Mouse (Mus musculus) midbrain, embryonic 10.5 days (tissue): ENCODE measurements around the gene Pold3. TPM values are rescaled to one million over a fixed set of nuclear protein-coding genes. Genes with fewer than 3 reads are reported as not detected.
"Not testable (repeated sequence)": the region's sequence is repeated elsewhere in the genome, so short reads cannot be mapped to it uniquely, and the experiment has no call there.

Experiments
- DNase-seq: peaks from one replicate; pipeline ENCODE4 v3.0.0-alpha.2; 2017; ENCODE audit warnings: low spot score
- H3K27ac ChIP-seq: fragments of 300-500 bp; sonication (generic); replicated peaks from 2 replicates; pipeline ENCODE4 v1.5.1; 2016; ENCODE audit warnings: mild to moderate bottlenecking
- H3K27me3 ChIP-seq: fragments of 300-500 bp; sonication (generic); 2 replicates; pipeline ENCODE4 v1.6.1; 2016; ENCODE audit warnings: low read depth, mild to moderate bottlenecking; ENCODE audit not compliant: poor library complexity, severe bottlenecking
- H3K36me3 ChIP-seq: fragments of 300-500 bp; sonication (generic); 2 replicates; pipeline ENCODE4 v1.6.1; 2016; ENCODE audit warnings: mild to moderate bottlenecking, moderate library complexity
- H3K4me1 ChIP-seq: fragments of 300-500 bp; sonication (generic); 2 replicates; pipeline ENCODE4 v1.6.1; 2016
- H3K4me3 ChIP-seq: fragments of 300-500 bp; sonication (generic); 2 replicates; pipeline ENCODE4 v1.5.1; 2016; ENCODE audit warnings: mild to moderate bottlenecking, moderate library complexity
- H3K9me3 ChIP-seq: fragments of 300-500 bp; sonication (generic); replicated peaks from 2 replicates; pipeline ENCODE4 v1.6.1; 2016; ENCODE audit warnings: mild to moderate bottlenecking
- WGBS: fragments of 180-500 bp; shearing (Covaris S2); methylation state at CpG from one replicate; pipeline ENCODE4 v1.1.7; 2016; 5-methylcytosine and 5-hydroxymethylcytosine counted together
- polyA plus RNA-seq: library from polyadenylated mRNA; unstranded; fragments of >200 nt; fragmentation: Nextera tagmentation; extraction: Ambion mirVana; gene quantifications from 2 replicates; pipeline ENCODE4 v1.2.1, GENCODE M21; 2016

Pold3 gene
- polyA plus RNA-seq, 1 experiment from 2014 or later, result 114 TPM

DNA sequence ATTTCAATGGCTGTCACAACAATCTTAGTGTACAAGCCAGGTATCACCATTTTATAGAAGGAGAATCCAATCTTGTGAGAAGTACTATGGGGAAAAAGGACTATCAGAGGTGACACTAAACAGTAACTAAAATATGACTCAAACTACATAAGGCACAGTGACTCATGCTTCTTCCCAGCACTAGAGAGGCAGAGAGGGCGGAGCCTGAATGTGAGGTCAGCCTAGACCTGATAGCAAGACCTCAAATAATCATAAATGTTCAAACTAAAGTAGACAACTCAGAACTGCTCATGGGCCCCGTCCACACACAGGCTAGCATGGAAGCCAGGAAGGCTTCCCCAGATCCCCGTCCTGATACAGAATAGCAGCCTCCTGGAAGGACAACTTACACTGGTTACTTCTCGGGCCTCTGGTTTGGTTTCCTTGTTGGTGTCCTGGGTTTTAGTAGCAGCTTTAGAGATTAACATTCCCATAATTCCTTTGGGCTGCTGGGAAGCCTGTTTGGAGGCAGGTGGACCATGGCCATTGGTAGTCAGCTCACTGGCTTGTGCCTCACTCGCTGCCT lies 21.3 kb downstream of the Pold3 start:
- peaks cover 100% of the 10 kb centered on the region for H3K36me3 ChIP-seq
- no peaks in the 10 kb centered on the region for H3K4me1 ChIP-seq
- 89% methylated on average over 5 of the region's 5 CpGs for WGBS

DNA sequence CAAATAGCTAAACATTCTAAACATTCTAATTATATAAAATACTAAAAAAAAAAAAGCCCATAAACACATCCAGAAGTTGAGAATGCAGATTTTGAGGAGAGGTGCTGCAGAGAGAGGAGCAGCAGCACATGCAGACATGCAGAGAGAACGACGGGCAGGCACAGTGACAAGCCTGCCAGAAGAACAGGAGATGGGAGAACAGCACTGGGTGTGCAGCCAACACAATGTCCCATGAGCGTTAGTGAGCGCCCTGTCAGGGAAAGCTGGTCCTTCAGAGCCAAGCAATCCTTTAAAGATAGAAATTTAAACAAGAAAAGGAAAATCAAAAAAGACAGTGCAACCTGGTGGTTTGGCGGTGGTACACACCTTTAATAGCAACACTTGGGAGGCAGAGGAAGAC lies 34.5 kb downstream of the Pold3 start:
- WGBS, result 92% methylated on average over 5 of the region's 5 CpGs
- no peak overlapping the region for H3K27ac ChIP-seq
- DNase-seq, result no peak
- peaks cover 98% of the 10 kb centered on the region for H3K36me3 ChIP-seq
- no peak overlapping the region for H3K4me3 ChIP-seq
- H3K27me3 ChIP-seq, result no peaks in the 10 kb centered on the region
- peaks cover 10% of the 10 kb centered on the region; the same call in 1 of the 2 replicates for H3K9me3 ChIP-seq
- peaks cover 14% of the 10 kb centered on the region for H3K4me1 ChIP-seq

More for the DNA sequence above, 21.3 kb downstream of the Pold3 start:
- Histone ChIP-seq H3K27ac (no peak overlapping the region), H3K27me3 (no peaks in the 10 kb centered on the region), H3K4me3 (no peak overlapping the region), H3K9me3 (no peaks in the 10 kb centered on the region)
- no peak for DNase-seq

DNA sequence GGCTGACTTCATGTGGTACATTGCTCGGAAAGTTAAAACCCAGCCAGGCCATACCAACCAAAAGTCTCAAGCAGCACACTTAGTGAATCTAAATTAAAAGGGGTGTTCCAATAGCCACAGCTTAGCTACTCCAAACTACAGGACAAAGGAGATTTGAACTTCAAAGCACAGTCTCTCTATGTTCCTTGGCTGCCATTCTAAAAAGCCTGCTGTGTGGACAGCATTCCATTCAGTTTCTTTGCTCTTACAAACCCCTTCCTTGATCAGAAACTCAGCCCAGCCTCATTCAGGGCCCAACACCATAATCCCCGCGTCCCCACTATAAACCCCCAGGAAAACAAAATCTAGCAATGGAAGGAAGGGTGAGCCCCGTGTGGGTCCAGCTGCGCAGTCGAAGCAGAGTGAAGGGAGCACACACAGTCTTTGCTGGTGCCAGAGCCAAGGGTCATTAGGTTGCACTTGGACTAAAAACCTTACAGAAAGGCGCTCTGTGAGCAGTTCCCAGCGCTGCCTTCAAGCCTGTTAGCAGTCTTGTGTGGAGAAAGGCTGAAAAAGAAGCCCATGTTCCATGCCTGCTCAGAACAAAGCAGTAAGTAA lies 35.1 kb downstream of the Pold3 start:
- 51% methylated on average over 8 of the region's 8 CpGs for WGBS
- Histone ChIP-seq H3K27ac (0 out of 2 replicates have a peak overlapping the region, but pooled peaks have one; percentile 19), H3K27me3 (no peaks in the 10 kb centered on the region), H3K4me3 (no peak overlapping the region), H3K36me3 (peaks cover 98% of the 10 kb centered on the region), H3K9me3 (peaks cover 10% of the 10 kb centered on the region; the same call in 1 of the 2 replicates), H3K4me1 (peaks cover 14% of the 10 kb centered on the region)
- DNase-seq, result peak; percentile 38

DNA sequence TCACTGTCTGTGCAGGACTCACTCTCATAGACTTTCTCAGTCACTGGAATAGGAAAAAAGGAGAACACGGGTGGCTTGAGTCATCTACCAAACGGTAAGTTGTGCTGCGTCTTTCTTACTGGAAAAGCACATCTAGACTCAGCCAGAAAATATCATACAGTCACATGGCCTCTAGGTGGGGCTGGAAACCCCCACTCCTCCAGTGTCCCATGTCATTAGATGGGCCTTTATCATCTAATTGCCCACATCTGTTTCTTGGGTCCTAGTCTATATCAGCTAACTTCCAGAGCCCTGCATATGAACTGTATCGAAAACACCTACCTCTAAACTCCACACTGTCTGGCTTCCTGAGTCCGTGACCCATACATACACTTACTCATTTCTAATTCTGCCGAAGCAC lies 37.6 kb downstream of the Pold3 start:
- DNase-seq, result no peak
- H3K36me3 ChIP-seq, result peaks cover 90% of the 10 kb centered on the region
- H3K9me3 ChIP-seq, result peaks cover under 1% of the 10 kb centered on the region; the same call in 1 of the 2 replicates
- peaks cover 22% of the 10 kb centered on the region for H3K4me1 ChIP-seq
- no peak overlapping the region for H3K4me3 ChIP-seq
- H3K27ac ChIP-seq, result no peak overlapping the region
- H3K27me3 ChIP-seq, result no peaks in the 10 kb centered on the region
- 92% methylated on average over 6 of the region's 6 CpGs for WGBS

DNA sequence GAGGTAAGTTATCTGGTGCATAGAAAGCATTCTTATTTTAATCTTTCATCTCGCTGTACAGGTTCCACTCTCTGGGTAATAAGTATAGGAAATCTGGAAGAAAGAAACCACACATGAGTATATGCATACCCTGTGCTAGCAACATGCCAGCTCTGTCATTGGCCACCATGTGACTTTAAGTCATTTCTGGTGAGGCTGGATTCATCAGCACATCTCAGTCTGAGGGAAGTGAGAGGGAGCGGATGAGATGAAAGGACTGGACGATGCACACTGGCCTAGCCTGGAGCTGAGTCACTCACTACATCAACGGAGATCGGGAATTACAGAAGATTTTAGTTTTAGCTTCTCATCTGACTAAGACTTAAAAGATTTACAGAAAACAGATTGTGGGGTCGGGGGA lies 38.5 kb downstream of the Pold3 start:
- no peak for DNase-seq
- 95% methylated on average over 6 of the region's 6 CpGs for WGBS

DNA sequence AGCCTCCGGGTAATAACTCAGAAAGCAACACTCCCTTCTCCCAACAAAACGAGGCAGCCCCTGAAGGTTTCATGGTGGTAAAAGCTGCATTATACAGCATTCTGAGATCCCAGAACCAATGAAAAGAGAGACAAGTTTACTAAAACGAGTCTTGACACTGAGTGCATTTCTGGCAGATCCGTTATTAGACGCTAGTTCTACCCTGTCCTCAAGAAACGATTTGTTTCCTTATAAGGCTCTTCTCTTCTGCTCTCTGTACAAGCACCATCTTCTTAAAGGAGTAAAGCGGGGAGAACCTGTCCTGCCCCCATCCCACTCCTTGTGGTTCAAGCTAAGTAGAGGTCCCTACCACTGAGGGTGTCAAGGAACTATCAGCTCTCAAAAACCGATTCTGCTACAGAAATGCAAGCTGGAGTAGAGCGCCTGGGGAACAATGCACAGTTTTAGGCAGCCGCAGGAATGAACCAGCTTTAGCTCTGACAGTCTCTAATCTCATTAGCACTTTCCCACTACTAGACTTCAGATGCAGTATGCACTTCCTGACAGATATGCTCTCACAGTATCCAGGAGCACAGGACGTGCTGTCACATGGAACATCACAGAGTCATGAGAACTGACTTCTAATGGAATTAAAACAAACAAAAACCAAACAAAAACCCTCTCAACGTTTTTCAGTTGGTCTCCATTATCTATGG lies 41.1 kb downstream of the Pold3 start:
- H3K36me3 ChIP-seq, result peaks cover 82% of the 10 kb centered on the region
- 77% methylated on average over 12 of the region's 12 CpGs for WGBS

More for the DNA sequence above, 38.5 kb downstream of the Pold3 start:
- Histone ChIP-seq H3K9me3 (no peaks in the 10 kb centered on the region), H3K4me1 (peaks cover 22% of the 10 kb centered on the region), H3K27me3 (no peaks in the 10 kb centered on the region), H3K4me3 (no peak overlapping the region), H3K27ac (no peak overlapping the region), H3K36me3 (peaks cover 90% of the 10 kb centered on the region)

DNA sequence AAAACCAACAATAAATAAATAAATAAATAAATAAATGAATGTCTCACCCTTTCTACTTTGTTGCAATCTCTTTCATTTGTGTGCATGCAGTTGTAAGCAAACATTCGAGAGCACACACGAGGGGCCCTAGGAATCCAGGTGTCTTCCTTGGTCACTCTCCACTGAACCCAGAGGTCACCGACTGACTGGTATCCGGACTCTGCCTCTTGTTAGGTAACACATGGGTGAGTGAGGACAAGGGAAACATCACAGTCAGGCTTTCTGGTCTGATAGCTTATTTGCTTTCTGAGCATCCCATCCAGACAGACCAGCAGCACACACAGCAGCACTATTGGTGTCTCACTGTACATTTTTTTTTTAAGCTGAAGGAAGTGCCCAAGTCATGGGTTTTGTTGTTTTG lies 44.3 kb downstream of the Pold3 start:
- 81% methylated on average over 4 of the region's 4 CpGs for WGBS
- H3K4me1 ChIP-seq, result peaks cover 8% of the 10 kb centered on the region
- no peaks in the 10 kb centered on the region; the same call in 1 of the 2 replicates for H3K9me3 ChIP-seq
- no peaks in the 10 kb centered on the region for H3K27me3 ChIP-seq
- DNase-seq, result no peak
- no peak overlapping the region for H3K4me3 ChIP-seq
- no peak overlapping the region for H3K27ac ChIP-seq
- H3K36me3 ChIP-seq, result peaks cover 50% of the 10 kb centered on the region

More for the DNA sequence above, 41.1 kb downstream of the Pold3 start:
- Histone ChIP-seq H3K4me3 (no peak overlapping the region), H3K4me1 (peaks cover 8% of the 10 kb centered on the region), H3K9me3 (no peaks in the 10 kb centered on the region), H3K27me3 (no peaks in the 10 kb centered on the region), H3K27ac (peak overlapping the region; percentile 42)
- no peak for DNase-seq

DNA sequence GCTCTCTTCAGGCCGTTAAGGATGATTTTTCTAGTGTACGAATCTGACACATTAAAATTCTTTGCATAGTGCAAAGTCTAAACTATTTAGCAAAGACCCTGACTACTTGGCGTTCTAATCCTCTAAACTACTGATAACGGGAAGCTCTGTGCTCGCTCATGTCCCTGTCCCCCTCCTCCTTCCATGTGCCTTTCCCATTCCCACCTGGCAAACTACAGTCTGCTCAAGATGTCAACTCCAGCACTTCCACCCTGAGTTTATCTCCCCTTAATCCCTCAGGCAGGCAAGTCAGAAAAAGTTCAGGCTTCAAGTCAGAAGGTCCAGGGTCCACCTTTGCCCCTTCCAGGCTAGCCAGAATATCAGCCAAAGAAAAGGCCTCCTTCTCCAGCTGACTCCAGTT lies 45.1 kb downstream of the Pold3 start:
- no peak for DNase-seq

DNA sequence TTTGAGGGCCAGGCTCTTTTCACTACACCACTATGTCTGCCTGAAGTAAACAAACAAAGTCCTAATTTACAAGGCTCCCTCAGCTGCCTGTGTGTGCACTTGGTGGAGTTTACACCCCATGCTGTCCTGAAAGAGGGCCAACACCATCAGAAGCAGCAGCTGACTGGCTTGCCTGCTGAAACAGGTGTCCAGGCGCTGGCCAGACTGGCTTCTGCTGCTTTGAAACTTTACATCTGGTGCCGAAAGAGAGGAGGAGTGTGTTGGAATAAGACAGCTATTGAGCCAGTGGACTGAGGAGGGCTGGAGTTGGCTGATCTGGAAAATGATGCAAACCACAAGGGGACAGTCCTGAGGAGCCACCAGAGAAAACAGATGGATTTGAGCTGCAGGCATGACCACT lies 47.4 kb downstream of the Pold3 start:
- no peaks in the 10 kb centered on the region; the same call in 1 of the 2 replicates for H3K9me3 ChIP-seq
- no peaks in the 10 kb centered on the region for H3K27me3 ChIP-seq
- no peak overlapping the region for H3K4me3 ChIP-seq
- no peak overlapping the region for H3K27ac ChIP-seq
- no peaks in the 10 kb centered on the region for H3K4me1 ChIP-seq
- 88% methylated on average over 2 of the region's 2 CpGs for WGBS
- peaks cover 27% of the 10 kb centered on the region for H3K36me3 ChIP-seq
- no peak for DNase-seq

More for the DNA sequence above, 45.1 kb downstream of the Pold3 start:
- peaks cover 42% of the 10 kb centered on the region for H3K36me3 ChIP-seq
- H3K27me3 ChIP-seq, result no peaks in the 10 kb centered on the region
- WGBS, result 90% methylated on average over 5 of the region's 5 CpGs
- peaks cover 8% of the 10 kb centered on the region for H3K4me1 ChIP-seq
- no peaks in the 10 kb centered on the region; the same call in 1 of the 2 replicates for H3K9me3 ChIP-seq
- H3K27ac ChIP-seq, result no peak overlapping the region
- H3K4me3 ChIP-seq, result no peak overlapping the region

DNA sequence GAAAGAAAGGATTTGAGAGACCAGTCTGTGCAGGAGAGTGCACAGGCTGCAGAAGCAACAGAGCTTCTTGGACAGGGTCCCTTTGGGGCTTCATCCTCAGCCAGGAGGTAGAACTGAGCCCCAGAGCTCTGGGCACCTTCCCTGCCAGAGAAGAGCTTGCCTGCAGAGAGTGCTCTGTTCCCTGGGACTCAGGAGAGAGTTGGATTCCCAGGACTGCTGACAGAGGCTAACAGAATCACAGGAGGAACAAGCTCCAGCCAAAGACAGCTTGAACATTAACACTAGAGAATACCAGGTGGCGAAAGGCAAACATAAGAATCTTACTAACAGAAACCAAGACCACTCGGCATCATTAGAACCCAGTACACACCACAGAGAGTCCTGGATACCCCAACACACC lies 68.4 kb downstream of the Pold3 start:
- DNase-seq, H3K9me3 ChIP-seq, H3K36me3 ChIP-seq, H3K27ac ChIP-seq, H3K27me3 ChIP-seq, H3K4me1 ChIP-seq, H3K4me3 ChIP-seq: not testable (repeated sequence)
- 95% methylated on average over 2 of the region's 2 CpGs for WGBS

DNA sequence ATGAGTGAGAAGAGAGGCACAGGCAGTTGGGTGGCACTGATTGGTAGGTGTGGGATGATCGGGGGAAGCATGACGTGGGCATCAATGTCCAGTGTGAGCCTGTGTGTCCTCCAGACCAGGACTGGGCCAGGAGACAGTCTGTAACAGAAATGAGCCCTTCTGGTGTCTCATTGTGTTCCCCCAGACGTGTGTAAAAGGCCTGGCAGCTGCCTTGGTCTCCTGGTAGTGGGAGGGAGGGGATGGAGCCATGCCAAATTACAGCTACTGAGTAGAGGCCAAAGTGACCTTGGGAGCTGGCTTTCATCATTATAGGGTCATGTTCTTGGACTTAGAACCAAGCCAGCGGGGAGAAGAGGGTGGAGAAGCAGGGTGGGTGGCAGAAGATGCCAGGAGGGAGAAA lies 69.5 kb downstream of the Pold3 start:
- Histone ChIP-seq H3K27ac (no peak overlapping the region), H3K4me1 (peaks cover 7% of the 10 kb centered on the region; the same call in 1 of the 2 replicates), H3K36me3 (no peaks in the 10 kb centered on the region), H3K4me3 (no peak overlapping the region), H3K9me3 (no peaks in the 10 kb centered on the region), H3K27me3 (no peaks in the 10 kb centered on the region)
- DNase-seq, result no peak
- WGBS, result 75% methylated on average over 4 of the region's 4 CpGs

DNA sequence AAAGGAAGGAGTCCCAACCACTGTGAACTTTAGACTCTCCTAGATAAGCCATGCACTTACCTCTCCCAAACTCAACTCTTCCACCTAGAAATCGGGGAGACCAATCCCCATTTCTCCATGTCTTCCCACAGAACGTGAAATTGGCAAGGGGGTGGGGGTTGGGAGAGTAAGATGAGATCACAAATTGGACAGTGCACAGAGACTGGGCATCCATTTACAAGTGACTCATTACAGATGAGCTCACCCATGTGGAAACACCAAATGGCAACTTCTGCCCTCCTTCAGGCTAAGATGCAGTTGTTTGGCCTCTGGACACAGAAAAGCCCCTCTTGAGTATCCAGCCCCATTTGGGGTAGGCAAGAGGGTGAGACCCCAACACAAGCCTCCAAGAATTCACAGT lies 74.9 kb downstream of the Pold3 start:
- H3K4me1 ChIP-seq, result peaks cover 25% of the 10 kb centered on the region
- DNase-seq, result no peak
- no peak overlapping the region for H3K27ac ChIP-seq
- H3K36me3 ChIP-seq, result no peaks in the 10 kb centered on the region
- H3K4me3 ChIP-seq, result no peak overlapping the region
- peaks cover 16% of the 10 kb centered on the region for H3K27me3 ChIP-seq
- 74% methylated on average over 2 of the region's 2 CpGs for WGBS
- H3K9me3 ChIP-seq, result no peaks in the 10 kb centered on the region

DNA sequence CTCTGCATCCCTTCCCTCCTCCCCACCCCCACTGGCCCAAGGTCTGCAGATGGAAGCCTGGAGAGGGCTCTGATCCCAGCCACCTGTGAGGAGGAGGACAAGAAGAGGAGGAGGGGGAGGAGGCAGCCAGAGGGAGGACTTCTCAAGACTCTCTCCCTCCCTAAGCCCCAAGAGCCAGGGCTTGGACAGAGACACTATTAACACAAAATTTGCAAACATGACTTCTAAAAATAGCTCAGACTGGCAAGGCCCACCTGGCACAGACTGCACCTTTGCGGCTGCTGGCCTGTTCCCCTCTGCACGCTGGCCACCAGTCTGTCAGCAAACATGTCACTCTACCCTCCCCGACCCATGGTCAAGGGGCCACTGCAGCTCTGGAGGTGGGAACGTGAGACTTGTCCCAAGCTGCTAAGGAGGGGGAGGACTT lies 77.7 kb downstream of the Pold3 start:
- no peak overlapping the region for H3K4me3 ChIP-seq
- peaks cover 16% of the 10 kb centered on the region for H3K27me3 ChIP-seq
- H3K27ac ChIP-seq, result no peak overlapping the region
- no peaks in the 10 kb centered on the region for H3K9me3 ChIP-seq
- no peak for DNase-seq
- no peaks in the 10 kb centered on the region for H3K36me3 ChIP-seq
- WGBS, result 54% methylated on average over 4 of the region's 4 CpGs
- H3K4me1 ChIP-seq, result peaks cover 19% of the 10 kb centered on the region
